Mouse (Mus musculus): ENCODE measurements at regions not wholly inside any gene's neighbourhood (a gene's known extent, or its start where the extent isn't known, plus 50 kb on each side); places are given as distances from the start of the nearest gene placed in this dataset.
A peak's percentile ranks its signal among the peaks of the same experiment; 100 is the strongest.
"Not testable (repeated sequence)": the region's sequence is repeated elsewhere in the genome, so short reads cannot be mapped to it uniquely, and the experiment has no call there.

GRCm38 (mm10) chr3:138609749-138610148, 83.8 kb downstream of the Eif4e start:
- no peak for DNase-seq (ENCODE audit: low spot score)

DNA sequence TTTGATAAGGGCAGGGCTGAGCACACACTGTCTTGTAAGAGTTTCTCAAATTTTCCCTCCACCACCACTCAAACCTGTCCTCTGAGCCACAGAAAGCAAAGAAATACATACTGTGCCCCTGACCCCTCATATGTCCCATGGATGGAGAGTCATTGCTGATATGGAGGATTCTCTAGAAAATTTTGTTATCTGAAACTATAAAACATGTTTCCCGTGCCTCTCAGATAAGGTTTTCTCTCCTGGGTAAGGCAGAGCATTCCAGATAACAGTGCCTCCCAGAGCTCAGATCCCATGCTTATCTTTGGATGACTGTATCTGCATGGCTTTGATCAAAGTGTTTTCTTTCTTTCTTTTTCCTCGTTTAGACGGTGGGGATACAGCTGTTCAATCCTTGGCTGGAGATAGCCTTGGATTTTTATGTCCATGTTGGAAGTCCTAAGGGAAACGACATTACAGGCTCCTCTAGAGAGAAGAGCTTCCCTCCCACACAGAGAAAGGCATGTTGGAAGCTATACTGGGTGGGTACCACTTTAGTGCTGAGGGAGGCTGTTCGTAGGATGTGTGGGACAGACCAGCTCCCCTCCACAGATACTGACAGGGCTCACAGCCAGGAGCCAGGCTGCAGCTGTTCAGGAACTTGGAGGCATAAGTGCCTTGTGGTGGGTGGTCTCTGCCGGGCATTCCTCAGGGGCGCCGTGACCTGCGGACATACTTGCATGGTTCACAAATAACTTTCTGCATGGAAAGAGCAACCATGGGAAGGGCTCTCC, 87.1 kb downstream of the Eif4e start:
- DNase-seq (ENCODE audit: low spot score) = no peak

GRCm38 (mm10) chr3:138613680-138614079, 87.7 kb downstream of the Eif4e start:
- DNase-seq (ENCODE audit: low spot score) = no peak

DNA sequence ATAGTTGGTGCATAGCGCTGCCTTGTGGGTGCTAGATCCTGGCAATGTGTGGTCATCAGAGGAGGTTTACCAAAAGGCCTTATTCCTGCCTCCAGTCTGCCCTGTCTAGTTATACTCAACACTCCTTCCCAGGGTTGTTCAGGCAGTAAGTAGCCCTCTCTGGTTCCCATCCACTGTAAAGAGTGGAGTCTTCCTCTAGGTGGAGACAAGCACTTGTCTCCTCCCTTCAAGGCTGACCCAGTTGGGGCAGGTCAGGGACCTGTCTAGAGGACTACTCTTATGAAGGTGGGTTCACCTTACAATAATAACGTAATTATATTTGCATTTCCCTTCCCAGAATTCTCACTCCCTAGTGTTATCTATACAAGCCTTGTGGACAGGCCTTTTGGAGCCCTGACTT, 88.9 kb downstream of the Eif4e start:
- no peak for DNase-seq (ENCODE audit: low spot score)

GRCm38 (mm10) chr3:138620263-138620662, 94.3 kb downstream of the Eif4e start:
- DNase-seq (ENCODE audit: low spot score) = no peak

DNA sequence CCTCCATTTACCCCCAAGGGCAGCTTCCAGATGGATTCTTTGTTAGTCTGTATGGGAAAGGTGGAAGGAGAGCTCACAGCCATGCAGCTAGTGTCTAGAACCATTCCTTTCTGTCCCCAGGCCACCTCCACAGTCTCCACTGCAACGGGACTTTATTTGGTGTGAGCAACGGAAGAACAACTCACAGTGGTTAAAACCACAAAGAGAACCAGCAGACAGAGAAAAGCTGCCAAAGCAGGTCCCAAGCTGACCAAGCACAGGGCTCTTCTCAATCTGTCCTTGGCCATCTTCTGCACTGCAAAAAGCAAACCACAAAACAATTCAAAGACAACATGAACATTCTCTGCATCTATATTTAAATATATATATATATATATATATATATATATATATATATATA, 98.1 kb downstream of the Eif4e start:
- no peak for DNase-seq (ENCODE audit: low spot score)

DNA sequence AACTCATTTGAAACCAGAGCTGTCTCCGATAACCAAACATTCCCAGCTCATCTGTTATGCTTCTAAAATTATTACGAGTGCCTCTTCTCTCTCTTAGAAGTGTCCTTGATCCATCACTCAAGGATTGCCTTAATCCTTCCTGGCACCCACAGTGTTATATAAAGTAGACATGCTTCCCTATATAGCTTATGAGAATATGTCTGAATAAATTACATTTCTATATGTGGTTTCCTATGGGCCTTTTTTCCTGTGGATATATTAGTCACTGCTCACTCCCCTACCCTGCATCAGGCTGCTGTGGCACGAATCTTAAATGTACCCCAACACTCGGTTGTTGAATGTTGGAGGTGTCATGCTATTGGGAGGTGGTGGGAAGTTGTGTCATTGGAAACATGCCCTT, 100.3 kb downstream of the Eif4e start:
- no peak for DNase-seq (ENCODE audit: low spot score)

GRCm38 (mm10) chr3:138630231-138630630, 104.3 kb downstream of the Eif4e start:
- DNase-seq (ENCODE audit: low spot score) = no peak

- DNase-seq (ENCODE audit: low spot score) = no peak
Measured at GRCm38 (mm10) chr3:138632086-138632485, 106.1 kb downstream of the Eif4e start.

GRCm38 (mm10) chr3:138642026-138642425, 100.0 kb upstream of the Tspan5 start:
- no peak for DNase-seq (ENCODE audit: low spot score)

DNA sequence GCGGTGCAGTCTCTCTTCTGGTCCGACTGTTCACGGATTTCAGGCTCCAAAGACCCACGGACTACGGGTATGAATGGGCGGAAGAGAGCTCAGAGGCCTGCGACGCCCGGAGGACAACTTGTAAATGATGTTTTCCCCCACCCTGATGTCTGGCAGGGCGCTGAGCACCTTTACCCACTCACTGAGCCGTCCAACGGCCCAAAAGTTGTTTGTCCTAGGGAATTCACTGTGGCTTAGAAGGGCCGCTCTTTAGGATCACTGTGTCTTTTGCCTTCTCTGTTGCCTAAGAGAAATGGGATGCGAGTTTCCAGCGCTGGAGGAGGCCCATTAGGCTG, 98.1 kb upstream of the Tspan5 start:
- no peak for DNase-seq (ENCODE audit: low spot score)

GRCm38 (mm10) chr3:138644286-138644951, 97.6 kb upstream of the Tspan5 start:
- no peak for DNase-seq (ENCODE audit: low spot score)

DNA sequence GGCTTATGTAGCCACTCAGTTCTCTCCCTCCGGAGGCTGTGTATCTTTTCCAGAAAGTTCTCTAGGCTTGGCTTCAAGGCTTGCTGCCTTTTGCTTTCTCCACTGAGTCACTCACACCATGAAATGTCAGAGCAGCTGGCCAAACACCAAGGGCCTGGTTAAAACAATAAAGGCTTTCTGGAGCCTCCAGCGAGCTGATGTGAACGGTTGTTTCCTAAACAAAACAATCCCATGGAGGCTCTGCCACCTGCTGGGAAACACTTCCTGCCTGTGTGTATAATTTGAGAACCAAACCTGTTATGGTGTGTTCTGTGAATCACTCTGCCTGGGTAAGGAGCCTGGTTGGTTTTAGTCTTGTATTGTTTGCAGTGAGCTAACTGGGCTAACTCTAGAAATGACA, 96.7 kb upstream of the Tspan5 start:
- DNase-seq (ENCODE audit: low spot score) = peak; percentile 45

DNA sequence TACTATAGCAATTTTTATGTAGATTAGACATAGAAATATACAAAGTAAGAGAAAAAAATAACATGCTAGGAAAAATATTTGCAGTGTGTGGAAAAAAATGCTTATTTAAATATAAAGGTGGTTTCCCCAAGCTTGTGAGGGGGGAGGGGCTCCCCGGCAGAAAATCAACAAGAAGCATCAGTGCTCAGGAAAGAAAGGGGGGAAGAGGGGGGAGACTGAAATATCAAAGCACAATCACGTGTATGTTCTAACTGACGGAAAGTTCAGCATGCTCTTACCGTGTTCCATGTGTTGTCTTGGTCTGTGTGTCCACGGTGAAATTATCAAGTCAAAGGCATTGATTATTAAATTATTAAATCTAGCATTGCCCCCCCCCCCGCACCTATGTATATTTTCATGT, 92.3 kb upstream of the Tspan5 start:
- DNase-seq (ENCODE audit: low spot score) = no peak

GRCm38 (mm10) chr3:138650671-138651070, 91.3 kb upstream of the Tspan5 start:
- not testable (repeated sequence) for DNase-seq (ENCODE audit: low spot score)

- DNase-seq (ENCODE audit: low spot score) = no peak
Measured at GRCm38 (mm10) chr3:138651361-138652205, 90.4 kb upstream of the Tspan5 start.

DNA sequence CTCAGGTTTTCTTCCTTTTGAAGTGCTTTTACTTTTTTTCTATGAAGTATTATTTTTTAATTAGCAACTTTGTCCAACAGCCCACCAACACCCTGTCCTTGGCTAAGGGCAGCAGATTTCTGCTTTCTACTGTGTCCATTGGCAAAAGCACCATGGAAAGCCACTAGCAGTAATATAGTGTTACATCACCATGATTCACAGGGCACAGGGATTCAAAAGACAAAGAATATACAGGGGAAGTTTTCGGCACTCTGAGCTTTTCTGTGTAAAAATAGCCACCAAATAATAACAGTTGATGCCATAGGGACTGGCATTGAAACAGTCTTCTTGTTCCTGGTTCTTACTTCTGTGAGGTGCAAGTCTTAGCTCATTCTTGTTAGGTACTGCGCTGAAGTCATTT, 89.8 kb upstream of the Tspan5 start:
- no peak for DNase-seq (ENCODE audit: low spot score)

DNA sequence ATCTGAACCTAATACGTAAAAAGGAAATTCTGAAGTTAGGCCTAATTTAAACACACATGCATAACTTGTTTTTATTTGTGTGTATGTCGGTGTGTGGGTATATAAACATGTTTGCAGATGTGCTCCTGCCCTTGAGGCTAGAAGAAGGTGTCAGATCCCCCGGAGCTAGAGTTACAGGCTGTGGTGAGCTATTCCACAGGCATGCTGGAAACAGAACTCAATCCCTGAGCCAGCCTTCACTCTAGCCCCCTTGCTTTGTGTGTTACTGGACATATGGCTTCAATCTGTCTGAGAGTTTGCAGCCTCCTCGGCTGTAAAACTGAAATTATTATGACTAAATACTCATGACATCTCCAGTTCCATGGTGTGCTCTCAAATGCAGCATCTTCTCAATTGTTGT, 89.3 kb upstream of the Tspan5 start:
- DNase-seq (ENCODE audit: low spot score) = no peak

- no peak for DNase-seq (ENCODE audit: low spot score)
Measured at GRCm38 (mm10) chr3:138653549-138654246, 88.3 kb upstream of the Tspan5 start.

- DNase-seq (ENCODE audit: low spot score) = no peak
Measured at GRCm38 (mm10) chr3:138654610-138655371, 87.2 kb upstream of the Tspan5 start.

- DNase-seq (ENCODE audit: low spot score) = no peak
Measured at GRCm38 (mm10) chr3:138655479-138655878, 86.5 kb upstream of the Tspan5 start.

DNA sequence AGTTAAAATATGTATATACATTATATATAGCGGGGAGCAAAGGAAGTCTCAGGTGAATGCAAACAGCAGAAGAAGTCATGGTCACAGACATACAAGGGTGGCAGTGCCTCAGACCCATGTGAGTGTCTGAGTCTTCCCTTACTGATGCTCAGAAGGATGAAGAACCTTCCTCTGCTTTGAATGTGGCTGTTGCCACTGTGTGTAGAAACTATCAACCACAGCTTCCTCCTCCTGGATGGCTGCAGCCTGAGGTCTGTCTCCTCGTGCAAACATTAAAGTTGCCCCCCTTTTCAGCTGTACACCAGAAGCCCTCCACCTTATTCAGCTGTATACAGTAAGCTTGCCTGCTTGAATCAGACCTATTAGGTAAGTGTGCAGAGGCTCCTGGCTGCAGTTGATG, 79.4 kb upstream of the Tspan5 start:
- DNase-seq (ENCODE audit: low spot score) = no peak
